Mouse (Mus musculus) heart, adult 18-20 months (tissue): ENCODE measurements around the gene Vmn2r1. TPM values are rescaled to one million over a fixed set of nuclear protein-coding genes. Genes with fewer than 3 reads are reported as not detected.
A peak's percentile ranks its signal among the peaks of the same experiment; 100 is the strongest.

Experiments used
- DNase-seq, 2 experiments: peaks; one replicate each; pipeline ENCODE4 v3.0.0; 2021 to 2022; ENCODE audit warnings: mixed read lengths in 1 of 2
- long read RNA-seq, 2 experiments: library from polyadenylated mRNA; stranded (forward); transcript quantifications; one replicate each; pipeline ENCODE4 v2.0.0; 2021
- total RNA-seq, 2 experiments: library from RNA; stranded (reverse); gene quantifications; 2 replicates each; pipeline ENCODE4 v1.2.3; 2021

The Vmn2r1 gene
- total RNA-seq: under 1 TPM in 1 of 2 experiments, not detected in 1; 0.08 TPM
- long read RNA-seq, experiment 1: 0 reads
- long read RNA-seq, experiment 2: 0 reads

DNA sequence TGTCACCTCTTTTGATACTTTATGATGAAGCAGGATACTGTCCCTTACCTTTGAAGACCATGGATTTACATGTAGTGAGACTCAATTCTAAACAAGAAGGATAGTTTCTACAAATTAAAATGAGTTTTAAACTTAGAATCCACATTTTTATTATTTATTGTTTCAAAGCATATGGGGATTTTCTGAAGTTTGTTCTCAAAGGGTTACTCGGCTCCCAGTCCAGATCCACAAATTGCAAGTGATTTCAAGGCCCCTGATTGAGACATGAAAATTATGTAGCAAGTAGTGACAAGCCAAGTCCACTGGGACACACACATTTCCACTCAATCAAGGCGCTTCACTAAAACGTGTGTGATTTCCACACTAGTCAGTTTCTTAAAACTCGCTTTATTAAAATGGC is at the start of gene Vmn2r1:
Gene Vmn2r1, plus strand, starts transcription at position 301 of the 400 bp plus-strand sequence.
- DNase-seq: no peak

- DNase-seq: no peak
Measured at GRCm38 (mm10) chr3:64038136-64038841, 43.1 kb upstream of the Vmn2r1 start.

GRCm38 (mm10) chr3:64039818-64040784 is 41.2 kb upstream of the Vmn2r1 start:
- DNase-seq: peak; percentile 80 to 93

- DNase-seq: no peak
Measured at GRCm38 (mm10) chr3:64112707-64113106, 31.4 kb downstream of the Vmn2r1 start.

GRCm38 (mm10) chr3:64113352-64114046 is 32.2 kb downstream of the Vmn2r1 start:
- DNase-seq: peak; percentile 2 to 15

GRCm38 (mm10) chr3:64141878-64142508 is 60.6 kb downstream of the Vmn2r1 start, which contains the start of gene Vmn2r2:
Gene Vmn2r2, minus strand, starts transcription at chr3:64141928.
- DNase-seq: no peak

Other genes with a start within 250 kb of the Vmn2r1 start
- gene Plch1, start 182.1 kb upstream of the Vmn2r1 start, total RNA-seq: under 1 TPM; 0.05 to 0.23 TPM
- gene E130311K13Rik, start 152.1 kb upstream of the Vmn2r1 start, total RNA-seq: 10 to 100 TPM; 10.3 to 11.7 TPM
- gene Slc33a1, start 116.8 kb upstream of the Vmn2r1 start, total RNA-seq: 10 to 100 TPM; 10.5 to 12.5 TPM
- 10 to 100 TPM; 25.9 to 28.7 TPM for gene Gmps, start 105.4 kb upstream of the Vmn2r1 start, total RNA-seq
- not detected for gene Vmn2r2, start 60.4 kb downstream of the Vmn2r1 start, total RNA-seq
- not detected for gene Vmn2r3, start 208.2 kb downstream of the Vmn2r1 start, total RNA-seq